Mouse (Mus musculus) spleen, embryonic (tissue): ENCODE measurements around the gene Mmp23.

Source experiments
- CTCF ChIA-PET: fragments of 350-600 bp; sonication (Branson Sonifier 250); formaldehyde crosslinking; loops from one replicate; lab custom pipeline; 2022; lab: Charles Lee

The Mmp23 gene

GRCm38 (mm10) chr4:155654456-155655298 is 1.5 kb upstream of the Mmp23 start:
- CTCF ChIA-PET: interaction anchor here (1.0 kb wide), 2 partner anchors 8 to 14 kb away, joined by 3 read pairs; partner anchors contain the start of gene Mib2

GRCm38 (mm10) chr4:155654183-155654455 is 935 bp upstream of the Mmp23 start:
- CTCF ChIA-PET: interaction anchor here (1.0 kb wide), 2 partner anchors 8 to 15 kb away, joined by 3 read pairs; partner anchors contain the start of gene Mib2

GRCm38 (mm10) chr4:155653451-155654182 is 433 bp upstream of the Mmp23 start:
- CTCF ChIA-PET: interaction anchor here (0.6 to 1.0 kb wide), 3 partner anchors 7 to 227 kb away, joined by 3 read pairs; partner anchors contain the start of gene Mib2

- CTCF ChIA-PET: no interaction called here
These were observed 700 bp downstream of the Mmp23 start for GRCm38 (mm10) chr4:155652283-155653085.

- CTCF ChIA-PET: no interaction called here
These were observed 1.5 kb downstream of the Mmp23 start for GRCm38 (mm10) chr4:155651553-155652269.

- CTCF ChIA-PET: interaction anchor here (0.9 kb wide), 1 partner anchor 10 kb away, joined by 3 read pairs; no protein-coding TSS in a partner anchor
These were observed 3.8 kb downstream of the Mmp23 start for GRCm38 (mm10) chr4:155649355-155649754.

- CTCF ChIA-PET: interaction anchor here (0.9 kb wide), 1 partner anchor 9 kb away, joined by 3 read pairs; no protein-coding TSS in a partner anchor
These were observed 7.5 kb downstream of the Mmp23 start for GRCm38 (mm10) chr4:155645721-155646120.

- CTCF ChIA-PET: interaction anchor here (0.8 kb wide), 1 partner anchor 140 kb away, joined by 9 read pairs; no protein-coding TSS in a partner anchor
These were observed 7.9 kb downstream of the Mmp23 start, which contains the start of gene Gm10563 for GRCm38 (mm10) chr4:155645308-155645707. Gm10563 (minus strand) TSS chr4:155645408.

- CTCF ChIA-PET: interaction anchor here (1.0 kb wide), 1 partner anchor 58 kb away, joined by 4 read pairs; no protein-coding TSS in a partner anchor
These were observed 9.7 kb downstream of the Mmp23 start for GRCm38 (mm10) chr4:155643531-155643930.

GRCm38 (mm10) chr4:155635766-155636499 is 17.3 kb downstream of the Mmp23 start:
- CTCF ChIA-PET: no interaction called here

GRCm38 (mm10) chr4:155630267-155630666 is 22.9 kb downstream of the Mmp23 start:
- CTCF ChIA-PET: interaction anchor here (0.6 to 0.7 kb wide), 2 partner anchors 26 kb away, joined by 3 to 5 read pairs; no protein-coding TSS in a partner anchor

- CTCF ChIA-PET: interaction anchor here (0.7 to 1.0 kb wide), 2 partner anchors 17 to 198 kb away, joined by 3 to 5 read pairs; no protein-coding TSS in a partner anchor
These were observed 28.6 kb downstream of the Mmp23 start, which contains the start of gene Cdk11b for GRCm38 (mm10) chr4:155624338-155625291. Cdk11b (plus strand) TSS chr4:155624854.

GRCm38 (mm10) chr4:155618321-155618720 is 34.9 kb downstream of the Mmp23 start:
- CTCF ChIA-PET: no interaction called here

- CTCF ChIA-PET: no interaction called here
These were observed 39.9 kb downstream of the Mmp23 start for GRCm38 (mm10) chr4:155613264-155613663.

- CTCF ChIA-PET: no interaction called here
These were observed 41.3 kb downstream of the Mmp23 start for GRCm38 (mm10) chr4:155611860-155612259.

- CTCF ChIA-PET: interaction anchor here (1.5 kb wide), 1 partner anchor 17 kb away, joined by 5 read pairs; no protein-coding TSS in a partner anchor
These were observed 46.4 kb downstream of the Mmp23 start for GRCm38 (mm10) chr4:155606825-155607224.

- CTCF ChIA-PET: no interaction called here
These were observed 48.1 kb downstream of the Mmp23 start for GRCm38 (mm10) chr4:155605132-155605531.

GRCm38 (mm10) chr4:155603801-155604200 is 49.4 kb downstream of the Mmp23 start:
- CTCF ChIA-PET: interaction anchor here (0.6 to 1.0 kb wide), 3 partner anchors 27 to 155 kb away, joined by 3 to 5 read pairs (median 4); no protein-coding TSS in a partner anchor
